Mouse (Mus musculus): ENCODE data around the gene Rho. TPM values are rescaled to one million over a fixed set of nuclear protein-coding genes. Genes with fewer than 3 reads are reported as not detected.

Gene Rho
- polyA plus RNA-seq (2012; rRNA removed): 0.66 and 0.96 TPM in 2 replicates

- 91% methylated on average over 14 of the region's 14 CpGs for WGBS
- Histone ChIP-seq H3K27ac (ENCODE audit: insufficient read depth, low read depth, low read length) (no peak within 1 kb of the TSS), H3K4me3 (ENCODE audit: insufficient read depth, low read depth, low read length) (no peak within 1 kb of the TSS), H3K36me3 (ENCODE audit: control insufficient read depth, insufficient read depth, low read length) (no peaks in the 10 kb centered on the region), H3K4me1 (ENCODE audit: control insufficient read depth, insufficient read depth, low read length) (no peaks in the 10 kb centered on the region), H3K27me3 (replicated peaks; ENCODE audit: control insufficient read depth, insufficient read depth, low read length) (no peaks in the 10 kb centered on the region)
- no peak for DNase-seq
- TF ChIP-seq POLR2A (IDR thresholded peaks at IDR 0.05; ENCODE audit: low read depth, low read length) (no peak), CTCF (conservative IDR thresholded peaks at IDR 0.05; ENCODE audit: insufficient read depth, insufficient read length, low read depth, low read length) (no peak)
These were observed at the start of gene Rho for GRCm38 (mm10) chr6:115931639-115932038. Rho (plus strand) TSS chr6:115931748.

GRCm38 (mm10) chr6:115884018-115884417 is 47.5 kb upstream of the Rho start:
- H3K27me3 ChIP-seq (replicated peaks; ENCODE audit: control insufficient read depth, insufficient read depth, low read length): no peaks in the 10 kb centered on the region
- TF ChIP-seq CTCF (conservative IDR thresholded peaks at IDR 0.05; ENCODE audit: insufficient read depth, insufficient read length, low read depth, low read length) (no peak), POLR2A (IDR thresholded peaks at IDR 0.05; ENCODE audit: low read depth, low read length) (no peak)
- peak; percentile 54 for DNase-seq
- H3K27ac ChIP-seq (ENCODE audit: insufficient read depth, low read depth, low read length): no peak overlapping the region
- H3K36me3 ChIP-seq (ENCODE audit: control insufficient read depth, insufficient read depth, low read length): peaks cover 4% of the 10 kb centered on the region; the same call in 1 of the 2 replicates
- 0 out of 2 replicates have a peak, but pooled peaks cover 3% of the 10 kb centered on the region for H3K4me1 ChIP-seq (ENCODE audit: control insufficient read depth, insufficient read depth, low read length)
- H3K4me3 ChIP-seq (ENCODE audit: insufficient read depth, low read depth, low read length): no peak overlapping the region

GRCm38 (mm10) chr6:115886894-115887293 is 44.7 kb upstream of the Rho start:
- no peak for DNase-seq
- H3K27me3 ChIP-seq (replicated peaks; ENCODE audit: control insufficient read depth, insufficient read depth, low read length): no peaks in the 10 kb centered on the region
- no peak for TF ChIP-seq CTCF (conservative IDR thresholded peaks at IDR 0.05; ENCODE audit: insufficient read depth, insufficient read length, low read depth, low read length)
- no peak for TF ChIP-seq POLR2A (IDR thresholded peaks at IDR 0.05; ENCODE audit: low read depth, low read length)
- WGBS: 53% methylated on average over 4 of the region's 4 CpGs
- H3K4me1 ChIP-seq (ENCODE audit: control insufficient read depth, insufficient read depth, low read length): no peaks in the 10 kb centered on the region
- H3K27ac ChIP-seq (ENCODE audit: insufficient read depth, low read depth, low read length): no peak overlapping the region
- no peak overlapping the region for H3K4me3 ChIP-seq (ENCODE audit: insufficient read depth, low read depth, low read length)
- peaks cover 5% of the 10 kb centered on the region; the same call in 1 of the 2 replicates for H3K36me3 ChIP-seq (ENCODE audit: control insufficient read depth, insufficient read depth, low read length)

- no peak overlapping the region for H3K4me3 ChIP-seq (ENCODE audit: insufficient read depth, low read depth, low read length)
- WGBS: 94% methylated on average over 3 of the region's 3 CpGs
- no peaks in the 10 kb centered on the region for H3K4me1 ChIP-seq (ENCODE audit: control insufficient read depth, insufficient read depth, low read length)
- H3K36me3 ChIP-seq (ENCODE audit: control insufficient read depth, insufficient read depth, low read length): peaks cover 5% of the 10 kb centered on the region; the same call in 1 of the 2 replicates
- TF ChIP-seq POLR2A (IDR thresholded peaks at IDR 0.05; ENCODE audit: low read depth, low read length): no peak
- peak; percentile 60 for TF ChIP-seq CTCF (conservative IDR thresholded peaks at IDR 0.05; ENCODE audit: insufficient read depth, insufficient read length, low read depth, low read length)
- H3K27me3 ChIP-seq (replicated peaks; ENCODE audit: control insufficient read depth, insufficient read depth, low read length): no peaks in the 10 kb centered on the region
- no peak overlapping the region for H3K27ac ChIP-seq (ENCODE audit: insufficient read depth, low read depth, low read length)
- no peak for DNase-seq
These were observed 43.3 kb upstream of the Rho start for GRCm38 (mm10) chr6:115888296-115888695.

GRCm38 (mm10) chr6:115890601-115891000 is 40.9 kb upstream of the Rho start:
- Histone ChIP-seq H3K36me3 (ENCODE audit: control insufficient read depth, insufficient read depth, low read length) (peaks cover 5% of the 10 kb centered on the region; the same call in 1 of the 2 replicates), H3K27me3 (replicated peaks; ENCODE audit: control insufficient read depth, insufficient read depth, low read length) (no peaks in the 10 kb centered on the region), H3K4me1 (ENCODE audit: control insufficient read depth, insufficient read depth, low read length) (no peaks in the 10 kb centered on the region), H3K27ac (ENCODE audit: insufficient read depth, low read depth, low read length) (no peak overlapping the region), H3K4me3 (ENCODE audit: insufficient read depth, low read depth, low read length) (no peak overlapping the region)
- DNase-seq: no peak
- TF ChIP-seq POLR2A (IDR thresholded peaks at IDR 0.05; ENCODE audit: low read depth, low read length) (no peak), CTCF (conservative IDR thresholded peaks at IDR 0.05; ENCODE audit: insufficient read depth, insufficient read length, low read depth, low read length) (no peak)
- WGBS: 85% methylated on average over 8 of the region's 8 CpGs

- no peak for TF ChIP-seq CTCF (conservative IDR thresholded peaks at IDR 0.05; ENCODE audit: insufficient read depth, insufficient read length, low read depth, low read length)
- TF ChIP-seq POLR2A (IDR thresholded peaks at IDR 0.05; ENCODE audit: low read depth, low read length): no peak
- Histone ChIP-seq H3K36me3 (ENCODE audit: control insufficient read depth, insufficient read depth, low read length) (peaks cover 5% of the 10 kb centered on the region; the same call in 1 of the 2 replicates), H3K27ac (ENCODE audit: insufficient read depth, low read depth, low read length) (no peak overlapping the region), H3K27me3 (replicated peaks; ENCODE audit: control insufficient read depth, insufficient read depth, low read length) (no peaks in the 10 kb centered on the region), H3K4me3 (ENCODE audit: insufficient read depth, low read depth, low read length) (no peak overlapping the region), H3K4me1 (ENCODE audit: control insufficient read depth, insufficient read depth, low read length) (no peaks in the 10 kb centered on the region)
- no peak for DNase-seq
- 69% methylated on average over 6 of the region's 6 CpGs for WGBS
These were observed 40.5 kb upstream of the Rho start for GRCm38 (mm10) chr6:115891061-115891460.

- no peak for TF ChIP-seq POLR2A (IDR thresholded peaks at IDR 0.05; ENCODE audit: low read depth, low read length)
- TF ChIP-seq CTCF (conservative IDR thresholded peaks at IDR 0.05; ENCODE audit: insufficient read depth, insufficient read length, low read depth, low read length): no peak
- no peak overlapping the region for H3K4me3 ChIP-seq (ENCODE audit: insufficient read depth, low read depth, low read length)
- no peaks in the 10 kb centered on the region for H3K27me3 ChIP-seq (replicated peaks; ENCODE audit: control insufficient read depth, insufficient read depth, low read length)
- H3K36me3 ChIP-seq (ENCODE audit: control insufficient read depth, insufficient read depth, low read length): peaks cover 5% of the 10 kb centered on the region; the same call in 1 of the 2 replicates
- DNase-seq: peak; percentile 40
- H3K4me1 ChIP-seq (ENCODE audit: control insufficient read depth, insufficient read depth, low read length): no peaks in the 10 kb centered on the region
- no peak overlapping the region for H3K27ac ChIP-seq (ENCODE audit: insufficient read depth, low read depth, low read length)
- WGBS: 64% methylated on average over 8 of the region's 8 CpGs
These were observed 40.0 kb upstream of the Rho start for GRCm38 (mm10) chr6:115891497-115892061.
